Mouse (Mus musculus) liver, embryonic 16.5 days (tissue): Measurements from ENCODE around the gene Kcna6. TPM values are rescaled to one million over a fixed set of nuclear protein-coding genes. Genes with fewer than 3 reads are reported as not detected.

ENCODE experiments used
- ATAC-seq: fragments of 200-750 bp; cut with Nextera tagmentation; 2 replicates; pipeline ENCODE4 v1.8.0; 2017; ENCODE audit warnings: low read depth, mild to moderate bottlenecking, moderate number of reproducible peaks, moderate library complexity
- H3K27ac ChIP-seq: fragments of 300-500 bp; sonication (generic); 2 replicates; pipeline ENCODE4 v1.5.1; 2014; ENCODE audit warnings: mild to moderate bottlenecking, low read length
- H3K27me3 ChIP-seq: fragments of 300-500 bp; sonication (generic); 2 replicates; pipeline ENCODE4 v1.6.1; 2014; ENCODE audit warnings: low read depth, low read length, mixed read lengths; ENCODE audit not compliant: control insufficient read depth, insufficient read depth
- H3K36me3 ChIP-seq: fragments of 300-500 bp; sonication (generic); 2 replicates; pipeline ENCODE4 v1.6.1; 2014; ENCODE audit warnings: mild to moderate bottlenecking; ENCODE audit not compliant: control insufficient read depth, insufficient read depth
- H3K4me1 ChIP-seq: fragments of 300-500 bp; sonication (generic); 2 replicates; pipeline ENCODE4 v1.6.1; 2014; ENCODE audit warnings: low read depth, low read length, mixed read lengths; ENCODE audit not compliant: control insufficient read depth
- H3K4me2 ChIP-seq: fragments of 300-500 bp; sonication (generic); 2 replicates; pipeline ENCODE4 v1.6.1; 2014; ENCODE audit warnings: low read depth, low read length, mixed read lengths
- H3K4me3 ChIP-seq: fragments of 300-500 bp; sonication (generic); 2 replicates; pipeline ENCODE4 v1.5.1; 2014; ENCODE audit warnings: low read depth, mild to moderate bottlenecking, low read length
- H3K9ac ChIP-seq: fragments of 300-500 bp; sonication (generic); 2 replicates; pipeline ENCODE4 v1.6.1; 2014; ENCODE audit warnings: low read depth, low read length
- H3K9me3 ChIP-seq: fragments of 300-500 bp; sonication (generic); replicated peaks from 2 replicates; pipeline ENCODE4 v1.6.1; 2016; ENCODE audit warnings: low read length; ENCODE audit not compliant: control insufficient read depth
- WGBS: fragments of 180-500 bp; shearing (Covaris S2); extraction: QIAGEN DNeasy Blood & Tissue Kit; methylation state at CpG from one replicate; pipeline ENCODE4 v1.1.7; 2014; ENCODE audit not compliant: insufficient replicate concordance; 5-methylcytosine and 5-hydroxymethylcytosine counted together
- polyA plus RNA-seq: library from polyadenylated mRNA; unstranded; fragments of >200 nt; fragmentation: Nextera tagmentation; extraction: Ambion mirVana; gene quantifications from 2 replicates; pipeline ENCODE4 v1.2.1, GENCODE M21; 2015

Kcna6 gene
- polyA plus RNA-seq, 1 experiment from 2014 or later = 0.05 TPM

DNA sequence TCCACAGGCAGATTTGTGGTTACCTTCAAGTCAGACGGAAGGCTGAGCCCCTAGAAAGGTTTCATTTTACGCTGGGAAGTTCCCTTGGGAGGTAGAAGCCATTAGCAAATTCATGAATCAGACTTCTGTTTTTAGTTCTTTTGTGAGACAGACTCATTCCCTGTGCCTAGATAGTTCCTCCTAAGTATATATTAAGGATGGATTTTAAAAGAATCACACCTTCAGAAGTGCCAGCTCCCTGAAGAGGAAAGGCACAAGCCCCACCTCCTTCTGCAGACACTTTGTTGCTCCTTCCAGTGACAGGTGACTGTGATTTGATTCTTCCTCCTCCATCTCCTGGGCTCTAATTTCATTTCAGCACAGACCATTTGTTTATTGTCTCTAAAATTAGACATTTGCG lies 2.1 kb upstream of the Kcna6 start:
- no peak overlapping the region for H3K4me2 ChIP-seq
- WGBS = 47% methylated on average over 3 of the region's 3 CpGs
- no peak for ATAC-seq
- H3K4me3 ChIP-seq = no peak overlapping the region
- H3K36me3 ChIP-seq = no peaks in the 10 kb centered on the region
- peaks cover 23% of the 10 kb centered on the region for H3K27me3 ChIP-seq
- no peak overlapping the region for H3K9ac ChIP-seq
- no peak overlapping the region for H3K27ac ChIP-seq
- no peaks in the 10 kb centered on the region for H3K4me1 ChIP-seq
- no peaks in the 10 kb centered on the region; the same call in 1 of the 2 replicates for H3K9me3 ChIP-seq

DNA sequence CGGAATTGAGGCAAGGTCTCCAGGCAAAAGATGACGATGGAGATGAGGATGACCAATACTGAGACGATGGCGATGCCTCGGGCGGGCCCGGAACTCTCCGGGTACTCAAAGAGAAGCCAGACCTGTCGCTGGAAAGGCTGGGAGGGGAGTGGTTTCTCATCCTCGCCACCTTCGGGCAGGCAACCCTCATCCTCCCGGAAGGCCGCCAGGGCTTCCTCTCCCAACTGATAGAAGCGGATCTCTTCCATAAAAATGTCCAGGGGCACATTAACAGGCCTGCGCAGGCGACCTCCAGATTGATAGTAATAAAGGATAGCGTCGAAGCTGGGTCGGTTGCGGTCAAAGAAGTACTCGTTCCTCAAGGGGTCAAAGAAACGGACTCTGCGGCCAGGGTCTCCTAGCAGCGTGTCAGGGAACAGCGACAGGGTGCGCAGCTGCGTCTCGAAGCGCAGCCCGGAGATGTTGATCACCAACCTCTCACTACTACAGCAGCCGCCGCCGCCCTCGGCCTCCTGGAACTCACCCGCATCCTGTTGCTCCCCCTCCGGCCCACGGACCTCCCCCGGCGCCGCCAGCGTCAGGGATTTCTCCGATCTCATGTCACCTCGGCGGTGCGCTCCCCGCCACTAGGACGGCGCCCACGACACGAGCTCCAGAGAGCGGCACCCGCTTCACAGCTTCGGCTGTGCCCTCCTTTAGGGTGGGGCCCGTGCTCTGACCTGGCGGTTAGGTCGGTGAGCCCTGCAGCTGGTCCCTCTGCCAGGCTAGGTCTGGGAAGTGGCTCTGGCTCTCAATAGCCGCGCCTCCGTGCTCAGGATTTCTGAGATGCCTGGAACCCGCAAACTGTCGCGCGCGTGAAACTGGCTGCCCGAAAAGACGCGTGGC lies 906 bp downstream of the Kcna6 start:
- Histone ChIP-seq H3K9ac (no peak overlapping the region), H3K27ac (no peak overlapping the region), H3K27me3 (peaks cover 23% of the 10 kb centered on the region), H3K36me3 (no peaks in the 10 kb centered on the region), H3K9me3 (no peaks in the 10 kb centered on the region; the same call in 1 of the 2 replicates), H3K4me3 (peak overlapping the region; percentile 8; the same call in 1 of the 2 replicates), H3K4me2 (peak overlapping the region; percentile 27), H3K4me1 (no peaks in the 10 kb centered on the region)
- no peak for ATAC-seq
- WGBS = 3% methylated on average over 67 of the region's 67 CpGs

DNA sequence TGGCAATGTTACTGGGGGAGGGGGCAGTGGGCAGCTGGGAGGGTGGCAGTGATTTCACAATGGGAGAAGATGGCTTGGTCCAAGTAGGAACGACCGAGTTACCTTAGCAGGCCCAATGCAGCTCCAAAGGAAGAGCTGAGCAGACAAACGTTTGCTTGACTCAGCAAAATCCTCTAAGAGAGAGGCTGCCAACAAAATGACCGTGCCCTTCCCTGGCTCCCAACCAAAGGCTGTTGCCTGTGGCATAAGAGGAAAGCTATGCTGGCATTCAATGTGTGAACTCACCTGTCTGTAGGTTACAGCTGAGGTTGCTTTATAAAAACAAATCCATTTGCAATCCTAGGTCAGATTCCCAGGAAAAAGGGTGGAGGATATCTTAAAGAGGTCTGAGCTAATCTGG lies 3.5 kb downstream of the Kcna6 start:
- peaks cover 23% of the 10 kb centered on the region for H3K27me3 ChIP-seq
- H3K4me1 ChIP-seq = no peaks in the 10 kb centered on the region
- H3K9ac ChIP-seq = no peak overlapping the region
- H3K9me3 ChIP-seq = no peaks in the 10 kb centered on the region
- no peak overlapping the region for H3K4me3 ChIP-seq
- 33% methylated on average over 4 of the region's 4 CpGs for WGBS
- no peak overlapping the region for H3K27ac ChIP-seq
- H3K4me2 ChIP-seq = no peak overlapping the region
- no peaks in the 10 kb centered on the region for H3K36me3 ChIP-seq
- no peak for ATAC-seq

DNA sequence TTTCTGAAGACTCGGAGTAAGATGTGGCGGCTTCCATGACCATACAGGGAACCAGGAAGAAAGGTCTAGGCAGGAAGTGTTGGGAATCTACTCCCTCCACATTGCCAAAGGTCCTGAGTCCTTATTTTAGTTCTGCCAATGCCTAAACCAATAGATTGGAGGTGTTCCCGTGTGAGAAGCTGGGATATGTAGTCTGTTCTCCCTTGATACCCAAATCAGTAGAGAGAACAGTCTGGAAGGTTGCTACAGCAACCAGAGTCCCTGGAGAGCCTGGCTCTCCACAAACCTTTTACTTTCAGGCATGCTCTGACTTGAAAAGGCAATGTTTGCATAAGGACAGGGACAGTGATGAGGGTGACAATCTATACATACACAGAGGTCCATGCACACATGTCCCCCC lies 4.7 kb downstream of the Kcna6 start:
- H3K4me3 ChIP-seq = no peak overlapping the region
- WGBS = 47% methylated on average over 3 of the region's 3 CpGs
- no peak for ATAC-seq

DNA sequence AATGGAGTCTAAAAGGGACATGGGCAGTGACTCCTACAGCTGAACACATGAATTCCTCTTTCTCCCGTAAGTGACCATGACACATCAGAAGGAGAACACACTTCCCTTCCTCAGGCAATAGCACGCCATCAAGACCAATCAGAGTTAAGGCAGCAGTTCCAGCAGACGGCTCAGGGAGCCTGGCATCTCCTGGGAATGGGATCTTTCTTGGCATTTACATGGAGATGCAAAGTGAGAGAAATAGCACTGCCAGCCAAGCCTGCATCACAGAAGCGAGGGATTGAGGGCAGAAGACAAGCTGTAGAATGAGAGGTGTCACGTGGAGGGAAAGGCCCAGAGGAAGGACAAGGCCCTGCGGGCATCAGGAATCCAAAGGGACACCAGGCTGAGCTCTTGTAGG lies 7.8 kb downstream of the Kcna6 start:
- Histone ChIP-seq H3K4me1 (no peaks in the 10 kb centered on the region), H3K27ac (no peak overlapping the region), H3K9ac (no peak overlapping the region), H3K36me3 (no peaks in the 10 kb centered on the region), H3K4me3 (no peak overlapping the region), H3K9me3 (no peaks in the 10 kb centered on the region), H3K27me3 (no peaks in the 10 kb centered on the region), H3K4me2 (no peak overlapping the region)
- no peak for ATAC-seq
- 52% methylated on average over 6 of the region's 6 CpGs for WGBS

More for the DNA sequence above, 4.7 kb downstream of the Kcna6 start:
- Histone ChIP-seq H3K4me2 (no peak overlapping the region), H3K9ac (no peak overlapping the region), H3K27me3 (peaks cover 21% of the 10 kb centered on the region), H3K4me1 (no peaks in the 10 kb centered on the region), H3K9me3 (no peaks in the 10 kb centered on the region), H3K36me3 (no peaks in the 10 kb centered on the region), H3K27ac (no peak overlapping the region)

DNA sequence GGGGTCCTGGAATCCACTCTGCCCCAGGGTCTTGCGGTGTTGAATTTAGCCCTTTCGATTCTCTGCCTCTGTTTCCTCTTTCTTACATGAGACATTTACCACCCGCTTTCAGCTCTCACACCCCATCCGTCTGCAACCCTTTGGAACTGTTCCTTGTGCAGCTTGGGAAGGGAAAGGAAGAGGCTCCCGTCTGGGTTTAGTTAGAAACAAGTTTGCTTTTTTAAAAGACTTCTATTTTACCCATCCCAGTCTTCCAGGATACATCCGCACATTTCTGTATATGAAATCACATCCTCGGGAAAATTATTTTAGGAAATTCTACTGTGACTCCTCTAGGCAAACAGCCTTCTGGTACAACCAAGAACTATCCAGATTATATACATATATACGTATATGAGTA lies 11.7 kb downstream of the Kcna6 start:
- no peaks in the 10 kb centered on the region for H3K9me3 ChIP-seq
- no peaks in the 10 kb centered on the region for H3K27me3 ChIP-seq
- no peaks in the 10 kb centered on the region for H3K4me1 ChIP-seq
- H3K4me2 ChIP-seq = no peak overlapping the region
- no peak for ATAC-seq
- no peak overlapping the region for H3K9ac ChIP-seq
- H3K27ac ChIP-seq = no peak overlapping the region
- WGBS = 66% methylated on average over 8 of the region's 8 CpGs
- no peaks in the 10 kb centered on the region for H3K36me3 ChIP-seq
- H3K4me3 ChIP-seq = no peak overlapping the region

DNA sequence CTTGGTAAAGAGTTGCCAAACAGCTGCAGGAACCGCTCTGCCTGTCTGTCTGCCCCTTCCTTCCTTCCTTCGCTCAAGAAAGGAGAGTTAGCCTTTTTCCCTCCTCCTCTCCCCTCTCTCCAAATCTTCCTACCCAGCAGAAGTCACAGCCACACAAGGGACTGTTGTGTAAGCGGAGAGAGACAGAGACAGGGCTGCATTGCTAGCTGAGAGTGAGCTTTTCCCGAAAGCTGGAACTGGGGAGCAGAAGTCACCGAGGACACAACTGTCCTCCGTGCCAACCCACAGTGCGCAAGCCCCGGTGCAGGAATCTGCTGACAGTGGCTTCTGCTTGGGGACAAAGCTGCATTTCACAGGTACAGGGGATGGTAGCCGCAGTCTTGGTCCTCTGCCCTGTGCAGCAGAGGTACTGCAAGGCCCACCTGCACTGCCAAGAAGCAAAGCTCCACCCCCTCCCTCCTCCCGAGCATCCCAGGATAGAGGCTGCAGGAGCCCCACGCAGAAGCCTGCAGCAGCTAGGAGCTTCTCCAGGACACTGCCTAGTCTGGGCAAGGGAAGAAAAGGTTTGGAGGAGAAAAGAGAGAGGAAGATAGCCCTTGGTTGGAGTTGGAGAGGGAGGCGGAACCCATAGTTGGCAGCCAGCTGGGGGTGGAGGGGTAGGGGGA lies 21.9 kb downstream of the Kcna6 start:
- WGBS = 46% methylated on average over 11 of the region's 12 CpGs
- H3K4me1 ChIP-seq = no peaks in the 10 kb centered on the region
- H3K27ac ChIP-seq = no peak overlapping the region
- ATAC-seq = no peak
- no peaks in the 10 kb centered on the region for H3K9me3 ChIP-seq
- H3K4me3 ChIP-seq = no peak overlapping the region
- H3K4me2 ChIP-seq = no peak overlapping the region
- no peaks in the 10 kb centered on the region for H3K27me3 ChIP-seq
- H3K36me3 ChIP-seq = no peaks in the 10 kb centered on the region
- no peak overlapping the region for H3K9ac ChIP-seq

DNA sequence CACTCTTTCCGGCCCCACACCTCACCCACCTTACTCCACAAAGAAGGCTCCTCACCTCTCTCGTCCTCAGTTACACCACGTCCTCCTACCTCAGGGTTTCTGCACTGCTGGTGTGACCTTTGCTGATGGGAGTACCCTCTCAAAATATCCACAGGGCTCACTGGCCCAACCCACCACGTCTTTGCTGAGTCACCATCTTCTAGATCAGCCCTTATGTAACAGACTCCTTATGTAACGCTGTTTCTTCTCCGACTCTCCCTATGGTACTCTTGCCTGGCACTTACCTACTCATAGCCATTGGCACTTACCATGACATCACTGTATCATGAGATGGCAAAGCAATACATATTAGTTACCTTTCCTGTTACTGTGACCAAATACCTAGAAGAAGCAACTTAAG lies 27.9 kb downstream of the Kcna6 start:
- Histone ChIP-seq H3K4me1 (no peaks in the 10 kb centered on the region), H3K9ac (no peak overlapping the region), H3K27me3 (no peaks in the 10 kb centered on the region), H3K9me3 (no peaks in the 10 kb centered on the region), H3K36me3 (no peaks in the 10 kb centered on the region), H3K4me2 (no peak overlapping the region), H3K27ac (no peak overlapping the region), H3K4me3 (no peak overlapping the region)
- no peak for ATAC-seq
- 52% methylated on average over 6 of the region's 6 CpGs for WGBS

DNA sequence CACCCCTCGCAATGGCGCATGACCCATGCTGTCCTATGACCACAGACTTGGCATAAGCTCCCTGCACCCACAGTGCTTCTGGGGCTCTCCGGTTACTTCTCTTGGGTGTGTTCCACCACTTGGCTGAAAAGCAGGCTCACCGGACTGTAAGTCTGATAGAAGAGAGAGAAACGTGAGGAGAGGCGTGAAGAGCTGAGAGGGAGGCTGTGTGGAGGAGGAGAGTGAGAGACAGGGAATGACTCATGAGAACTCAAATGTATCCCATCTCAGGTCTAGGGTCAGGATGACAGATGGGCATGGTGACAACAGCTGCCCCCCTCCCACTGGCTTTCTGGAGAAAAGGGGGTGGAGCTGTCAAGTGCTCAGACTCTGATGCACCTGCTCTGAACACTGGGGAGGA lies 34.5 kb downstream of the Kcna6 start:
- WGBS = 58% methylated on average over 6 of the region's 6 CpGs

More for the DNA sequence above, 34.5 kb downstream of the Kcna6 start:
- no peak overlapping the region for H3K4me3 ChIP-seq
- H3K27ac ChIP-seq = no peak overlapping the region
- H3K4me1 ChIP-seq = no peaks in the 10 kb centered on the region
- H3K9me3 ChIP-seq = no peaks in the 10 kb centered on the region
- no peak overlapping the region for H3K4me2 ChIP-seq
- no peaks in the 10 kb centered on the region for H3K36me3 ChIP-seq
- H3K9ac ChIP-seq = no peak overlapping the region
- ATAC-seq = no peak
- H3K27me3 ChIP-seq = peaks cover 2% of the 10 kb centered on the region; the same call in 1 of the 2 replicates
